Mouse (Mus musculus) gastrocnemius, postnatal 25 days (tissue): ENCODE results near the gene Ccdc171. TPM values are rescaled to one million over a fixed set of nuclear protein-coding genes. Genes with fewer than 3 reads are reported as not detected.
"Not testable (repeated sequence)": the region's sequence is repeated elsewhere in the genome, so short reads cannot be mapped to it uniquely, and the experiment has no call there.

Source experiments
- DNase-seq: peaks from one replicate; pipeline ENCODE4 v3.0.0; 2022
- total RNA-seq, 2 experiments: library from RNA; stranded (reverse); gene quantifications; 1 replicate in 1 of 2; 2 replicates in 1 of 2; pipeline ENCODE4 v1.2.3; 2021

Gene Ccdc171
- total RNA-seq, 2 experiments from 2014 or later = 0.56 to 0.99 TPM

- DNase-seq = no peak
Observed at GRCm38 (mm10) chr4:83657021-83657420, 131.7 kb downstream of the Ccdc171 start.

- no peak for DNase-seq
Observed at GRCm38 (mm10) chr4:83658415-83658814, 133.1 kb downstream of the Ccdc171 start.

GRCm38 (mm10) chr4:83659411-83659810 is 134.1 kb downstream of the Ccdc171 start:
- DNase-seq = no peak

GRCm38 (mm10) chr4:83661519-83662271 is 136.3 kb downstream of the Ccdc171 start:
- DNase-seq = no peak

GRCm38 (mm10) chr4:83662301-83662700 is 137.0 kb downstream of the Ccdc171 start:
- no peak for DNase-seq

- no peak for DNase-seq
Observed at GRCm38 (mm10) chr4:83669552-83669951, 144.2 kb downstream of the Ccdc171 start.

- not testable (repeated sequence) for DNase-seq
Observed at GRCm38 (mm10) chr4:83675308-83675707, 150.0 kb downstream of the Ccdc171 start.

- DNase-seq = no peak
Observed at GRCm38 (mm10) chr4:83676444-83676843, 151.1 kb downstream of the Ccdc171 start.

GRCm38 (mm10) chr4:83681081-83681480 is 155.7 kb downstream of the Ccdc171 start:
- DNase-seq = no peak

- DNase-seq = no peak
Observed at GRCm38 (mm10) chr4:83682866-83683265, 157.5 kb downstream of the Ccdc171 start.

- no peak for DNase-seq
Observed at GRCm38 (mm10) chr4:83700190-83700589, 174.8 kb downstream of the Ccdc171 start.

- DNase-seq = no peak
Observed at GRCm38 (mm10) chr4:83716996-83717395, 191.7 kb downstream of the Ccdc171 start.

GRCm38 (mm10) chr4:83719816-83720215 is 194.5 kb downstream of the Ccdc171 start:
- DNase-seq = no peak

- DNase-seq = no peak
Observed at GRCm38 (mm10) chr4:83725136-83725535, 199.8 kb downstream of the Ccdc171 start.

GRCm38 (mm10) chr4:83739137-83739890 is 214.0 kb downstream of the Ccdc171 start:
- no peak for DNase-seq

GRCm38 (mm10) chr4:83739891-83740277 is 214.5 kb downstream of the Ccdc171 start:
- no peak for DNase-seq

GRCm38 (mm10) chr4:83742806-83743460 is 217.6 kb downstream of the Ccdc171 start:
- no peak for DNase-seq

GRCm38 (mm10) chr4:83775136-83775535 is 249.8 kb downstream of the Ccdc171 start:
- DNase-seq = no peak

GRCm38 (mm10) chr4:83780044-83780443 is 254.7 kb downstream of the Ccdc171 start:
- no peak for DNase-seq

GRCm38 (mm10) chr4:83785115-83785514 is 259.8 kb downstream of the Ccdc171 start:
- no peak for DNase-seq

GRCm38 (mm10) chr4:83791811-83792210 is 266.5 kb downstream of the Ccdc171 start:
- no peak for DNase-seq

GRCm38 (mm10) chr4:83794315-83794922 is 269.1 kb downstream of the Ccdc171 start:
- DNase-seq = peak; percentile 30
